Mouse (Mus musculus) layer of hippocampus, postnatal 36 days (tissue): ENCODE data around the gene Hist1h2ag. TPM values are rescaled to one million over a fixed set of nuclear protein-coding genes. Genes with fewer than 3 reads are reported as not detected.
A peak's percentile ranks its signal among the peaks of the same experiment; 100 is the strongest.
"Not testable (repeated sequence)": the region's sequence is repeated elsewhere in the genome, so short reads cannot be mapped to it uniquely, and the experiment has no call there.

Experiments used
- DNase-seq, 2 experiments: peaks; one replicate each; pipeline ENCODE4 v3.0.0; 2022
- total RNA-seq, 2 experiments: library from RNA; stranded (reverse); gene quantifications; 2 replicates each; pipeline ENCODE4 v1.2.3; 2021

Gene Hist1h2ag
- 10 to 100 TPM; 13.7 to 21.6 TPM for total RNA-seq

DNA sequence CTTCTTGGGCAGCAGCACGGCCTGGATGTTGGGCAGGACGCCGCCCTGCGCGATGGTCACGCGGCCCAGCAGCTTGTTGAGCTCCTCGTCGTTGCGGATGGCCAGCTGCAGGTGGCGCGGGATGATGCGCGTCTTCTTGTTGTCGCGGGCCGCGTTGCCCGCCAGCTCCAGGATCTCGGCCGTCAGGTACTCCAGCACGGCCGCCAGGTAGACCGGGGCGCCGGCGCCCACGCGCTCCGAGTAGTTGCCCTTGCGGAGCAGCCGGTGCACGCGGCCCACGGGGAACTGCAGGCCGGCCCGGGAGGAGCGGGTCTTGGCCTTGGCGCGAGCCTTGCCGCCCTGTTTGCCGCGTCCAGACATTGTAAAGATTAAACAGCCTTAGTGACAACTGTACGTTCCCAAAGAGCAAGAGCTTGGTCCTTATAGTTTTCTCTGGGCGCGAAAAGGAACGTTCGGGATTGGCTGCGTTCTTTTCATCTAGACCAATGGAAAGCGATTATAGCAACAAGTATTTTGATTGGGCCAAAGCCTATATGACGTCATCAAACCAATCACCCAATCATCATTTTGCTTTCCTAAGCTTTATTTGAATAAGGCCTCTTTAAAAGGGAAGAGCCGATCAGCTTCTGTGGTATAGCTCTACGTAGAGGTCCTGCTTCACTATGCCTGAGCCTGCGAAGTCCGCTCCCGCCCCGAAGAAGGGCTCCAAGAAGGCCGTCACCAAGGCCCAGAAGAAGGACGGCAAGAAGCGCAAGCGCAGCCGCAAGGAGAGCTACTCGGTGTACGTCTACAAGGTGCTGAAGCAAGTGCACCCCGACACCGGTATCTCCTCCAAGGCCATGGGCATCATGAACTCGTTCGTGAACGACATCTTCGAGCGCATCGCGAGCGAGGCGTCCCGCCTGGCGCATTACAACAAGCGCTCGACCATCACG, at the start of gene Hist1h2ag, which contains the start of gene Hist1h2bj:
TSS of gene Hist1h2ag (minus strand) at position 377 of the 935 bp plus-strand sequence.
TSS of gene Hist1h2bj (plus strand) at position 647 of the 935 bp plus-strand sequence.
- peak; percentile 82 to 87 for DNase-seq

GRCm38 (mm10) chr13:22084140-22084539, 41.4 kb upstream of the Hist1h2ag start, which contains the start of gene Vmn1r188:
Gene Vmn1r188 (plus strand): TSS chr13:22084440.
- DNase-seq: not testable (repeated sequence)

DNA sequence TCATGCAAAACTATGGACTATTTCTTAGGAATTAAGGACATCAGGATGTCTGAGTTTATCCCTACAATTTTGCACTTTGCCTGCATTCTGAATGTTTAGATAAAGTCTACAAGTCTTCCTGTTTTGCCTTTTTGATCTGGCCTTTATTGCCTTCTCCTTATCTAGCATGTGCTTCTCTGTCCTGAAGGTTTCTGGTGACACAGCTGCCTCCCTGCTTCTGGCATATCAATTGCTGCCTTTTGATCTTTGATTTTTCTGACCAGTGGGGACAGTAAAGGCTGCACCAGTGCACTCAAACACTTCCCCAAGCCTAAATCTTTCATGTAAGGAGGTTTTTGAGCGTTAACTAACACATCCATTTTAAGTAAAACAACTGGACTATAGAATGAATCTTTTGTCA, 20.7 kb upstream of the Hist1h2ag start:
- DNase-seq: no peak

DNA sequence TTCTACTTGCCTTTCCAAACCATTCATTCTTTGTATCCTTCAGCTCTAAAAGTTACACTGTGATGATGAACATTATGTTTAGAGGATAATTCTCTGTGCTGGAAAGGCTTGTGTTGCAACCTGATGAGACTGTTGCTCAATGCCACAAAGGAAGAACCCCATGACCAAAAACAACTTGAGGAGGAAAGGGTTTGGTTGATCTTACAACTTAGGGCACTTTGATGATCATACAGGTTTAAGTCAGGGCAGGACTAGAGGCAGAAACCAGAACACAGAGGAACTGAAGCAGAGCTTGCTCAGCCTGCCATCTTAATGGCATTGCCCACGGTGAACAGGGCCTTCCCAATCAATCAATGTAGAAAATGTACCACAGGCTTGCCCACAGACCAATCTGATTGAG, 18.7 kb upstream of the Hist1h2ag start:
- no peak for DNase-seq

GRCm38 (mm10) chr13:22053754-22054153, 11.0 kb upstream of the Hist1h2ag start:
- no peak for DNase-seq

- no peak for DNase-seq
These were observed 8.7 kb upstream of the Hist1h2ag start for GRCm38 (mm10) chr13:22051523-22051859.

GRCm38 (mm10) chr13:22050591-22051522, 8.1 kb upstream of the Hist1h2ag start:
- DNase-seq: peak; percentile 89 to 90

GRCm38 (mm10) chr13:22049737-22050440, 7.1 kb upstream of the Hist1h2ag start:
- no peak for DNase-seq

DNA sequence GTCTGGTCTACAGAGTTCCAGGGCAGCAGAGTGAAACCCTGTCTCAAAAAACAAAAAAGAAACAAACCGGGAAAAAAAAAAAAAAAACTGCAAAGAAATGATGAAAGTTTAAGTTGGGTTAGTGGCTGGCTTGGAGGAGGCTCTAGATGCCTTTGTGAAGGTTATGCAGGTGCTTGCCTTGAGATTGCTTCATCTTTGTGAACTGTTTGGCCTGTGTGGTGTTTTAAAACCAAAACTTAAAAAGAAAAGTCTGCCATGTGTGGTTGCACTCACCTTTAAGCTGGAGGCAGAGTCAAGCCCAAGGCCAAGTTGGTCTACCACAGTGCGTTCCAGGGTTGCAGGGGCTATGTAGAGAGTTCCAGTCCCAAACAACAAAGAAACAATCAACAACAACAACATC, 6.3 kb upstream of the Hist1h2ag start:
- DNase-seq: no peak

DNA sequence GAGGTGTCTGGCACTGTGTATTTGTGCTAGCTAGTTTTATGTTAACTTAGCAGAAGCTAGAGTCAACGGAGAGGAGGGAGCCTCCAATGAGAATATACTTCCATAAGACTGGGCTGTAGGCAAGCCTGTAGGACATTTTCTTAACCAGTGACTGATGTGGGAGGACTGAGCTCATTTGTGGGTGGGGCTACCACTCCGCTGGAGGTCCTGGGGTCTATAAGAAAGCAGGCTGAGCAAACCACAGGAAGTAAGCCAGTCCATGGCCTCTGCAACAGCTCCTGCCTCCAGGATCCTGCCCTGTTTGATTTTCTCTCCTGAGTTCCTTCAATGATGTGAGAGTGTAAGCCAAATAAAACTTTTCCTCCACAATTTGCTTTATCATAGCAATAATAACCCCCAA, 2.6 kb upstream of the Hist1h2ag start:
- no peak for DNase-seq

DNA sequence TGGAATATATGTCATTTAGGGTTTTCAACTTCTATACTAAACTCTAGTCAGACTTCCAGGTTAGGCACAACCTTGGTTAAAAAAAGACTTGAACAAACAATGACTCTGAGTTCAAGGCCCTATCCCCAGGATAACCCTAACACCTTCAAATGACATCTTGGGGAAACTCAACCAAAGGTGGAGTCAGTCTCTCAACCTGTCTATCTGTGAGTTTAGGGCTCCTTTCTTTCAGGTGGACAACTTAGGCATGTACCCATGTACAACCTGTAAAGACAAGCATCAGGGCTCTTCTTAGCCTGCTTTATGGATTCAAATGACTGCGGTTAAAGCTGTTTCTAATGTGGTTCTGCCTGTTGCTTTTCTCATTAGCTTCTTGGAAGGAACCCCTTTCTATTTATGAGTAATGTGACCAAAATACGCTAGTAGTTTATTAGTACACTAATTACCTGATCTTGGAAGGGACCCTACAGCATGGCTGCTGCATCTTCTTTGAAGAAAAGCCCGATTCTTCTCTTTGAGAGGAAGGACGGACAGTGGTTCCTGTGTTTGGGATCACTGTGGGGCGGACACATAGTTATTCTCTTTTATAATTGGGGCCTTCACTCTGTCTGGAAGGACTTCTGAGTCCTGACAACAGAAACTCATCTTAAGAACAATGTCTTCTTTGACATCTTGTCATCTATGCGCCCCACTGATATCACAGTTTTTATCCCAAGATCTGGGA, 1.9 kb upstream of the Hist1h2ag start:
- DNase-seq: no peak

- no peak for DNase-seq
These were observed 1.0 kb upstream of the Hist1h2ag start for GRCm38 (mm10) chr13:22043503-22044431.

DNA sequence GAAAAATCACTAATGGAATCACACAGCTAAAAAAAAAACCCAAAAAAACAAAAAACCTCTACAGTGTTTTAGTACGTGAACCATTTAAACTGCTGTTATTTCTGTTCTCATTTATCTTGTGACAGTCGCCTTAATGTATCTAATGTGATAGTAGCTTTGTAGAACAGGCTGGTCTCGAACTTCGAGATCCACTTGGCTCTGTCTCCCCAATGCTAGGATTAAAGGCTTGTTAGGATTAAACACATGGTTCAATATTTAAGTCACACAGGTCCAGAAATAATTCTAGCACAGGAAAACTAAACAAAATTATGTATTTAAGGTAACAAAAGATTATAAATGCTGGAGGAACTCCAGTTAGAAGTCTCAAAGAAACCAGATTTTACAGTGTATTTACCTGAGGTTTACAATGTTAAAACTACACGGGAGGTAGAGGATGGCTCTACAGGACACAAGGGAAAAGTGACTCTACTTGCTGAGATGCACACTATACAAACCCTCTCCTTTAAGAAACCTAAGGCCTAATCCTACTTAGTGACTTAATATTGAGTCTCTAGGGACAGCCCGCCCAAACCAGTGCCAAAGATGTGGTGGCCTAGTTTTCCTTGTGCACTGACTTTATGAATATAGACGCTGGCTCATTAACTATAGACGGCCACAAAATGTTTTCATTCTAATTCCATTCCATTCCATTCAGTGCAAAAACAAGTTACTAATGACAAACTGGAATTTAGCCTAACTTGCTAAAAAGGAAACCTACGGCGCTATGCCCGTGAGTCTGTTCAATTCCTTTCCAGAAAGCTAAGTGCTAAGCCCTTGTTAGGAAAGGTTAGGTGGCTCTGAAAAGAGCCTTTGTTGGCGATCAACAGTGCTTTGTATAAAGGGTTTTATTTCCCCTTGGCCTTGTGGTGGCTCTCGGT, 835 bp downstream of the Hist1h2ag start:
- DNase-seq: no peak

DNA sequence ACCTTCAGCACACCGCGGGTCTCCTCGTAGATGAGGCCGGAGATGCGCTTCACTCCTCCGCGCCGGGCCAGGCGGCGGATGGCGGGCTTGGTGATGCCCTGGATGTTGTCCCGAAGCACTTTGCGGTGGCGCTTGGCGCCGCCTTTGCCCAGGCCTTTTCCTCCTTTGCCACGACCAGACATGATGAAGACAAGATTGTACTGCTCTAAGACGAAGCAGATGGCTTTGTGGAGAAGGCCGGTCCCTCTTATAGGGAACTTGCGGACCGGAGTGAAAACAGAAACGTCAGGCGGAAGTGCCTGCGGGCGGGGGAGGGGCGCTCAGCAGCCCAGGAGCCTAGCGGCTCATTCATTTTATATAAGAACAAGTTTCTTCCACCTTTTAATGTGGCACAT, 1.6 kb downstream of the Hist1h2ag start, which contains the start of gene Hist1h4i:
TSS of gene Hist1h4i (minus strand) at position 221 of the 395 bp plus-strand sequence.
- peak; percentile 95 to 98 for DNase-seq

- no peak for DNase-seq
These were observed 2.1 kb downstream of the Hist1h2ag start for GRCm38 (mm10) chr13:22040464-22041141.

GRCm38 (mm10) chr13:22039951-22040463, 2.7 kb downstream of the Hist1h2ag start:
- no peak for DNase-seq

GRCm38 (mm10) chr13:22039364-22039763, 3.4 kb downstream of the Hist1h2ag start:
- no peak for DNase-seq

GRCm38 (mm10) chr13:22037415-22037814, 5.3 kb downstream of the Hist1h2ag start:
- DNase-seq: no peak
